Mouse (Mus musculus) small intestine, adult 2 months (tissue): ENCODE data around the gene Smn1. TPM values are rescaled to one million over a fixed set of nuclear protein-coding genes. Genes with fewer than 3 reads are reported as not detected.
"Not testable (repeated sequence)": the region's sequence is repeated elsewhere in the genome, so short reads cannot be mapped to it uniquely, and the experiment has no call there.

Source experiments
- H3K27ac ChIP-seq: fragments of 200-500 bp; 2 replicates; pipeline ENCODE4 v1.5.1; 2012; ENCODE audit warnings: low read depth, low read length, control low read depth, inconsistent platforms; ENCODE audit not compliant: insufficient read depth
- H3K27me3 ChIP-seq: fragments of 200-500 bp; 2 replicates; pipeline ENCODE4 v1.6.1; 2012; ENCODE audit warnings: mild to moderate bottlenecking, moderate library complexity, low read length, inconsistent platforms; ENCODE audit not compliant: control insufficient read depth, insufficient read depth
- H3K36me3 ChIP-seq: fragments of 200-500 bp; 2 replicates; pipeline ENCODE4 v1.6.1; 2012; ENCODE audit warnings: mild to moderate bottlenecking, low read length, control low read depth, inconsistent platforms; ENCODE audit not compliant: control insufficient read depth, insufficient read depth
- H3K4me1 ChIP-seq: fragments of 200-500 bp; 2 replicates; pipeline ENCODE4 v1.6.1; 2012; ENCODE audit warnings: low read length, inconsistent platforms, mixed read lengths; ENCODE audit not compliant: control insufficient read depth, insufficient read depth, insufficient read length
- H3K4me3 ChIP-seq: fragments of 200-500 bp; 2 replicates; pipeline ENCODE4 v1.5.1; 2012; ENCODE audit warnings: low read depth, mild to moderate bottlenecking, control low read depth, inconsistent platforms, low read length, moderate library complexity
- CTCF ChIP-seq: fragments of 200-500 bp; IDR thresholded peaks from 2 replicates; pipeline ENCODE4 v1.5.1; 2012; ENCODE audit warnings: low read depth, mild to moderate bottlenecking, control low read depth, inconsistent platforms, low read length, moderate library complexity, mixed read lengths; ENCODE audit not compliant: insufficient replicate concordance, insufficient read length; ENCODE audit errors: extremely low read depth
- POLR2A ChIP-seq: fragments of 200-500 bp; IDR thresholded peaks from 2 replicates; pipeline ENCODE4 v1.6.1; 2012; ENCODE audit warnings: low read depth, mild to moderate bottlenecking, control low read depth, inconsistent platforms, low read length, moderate library complexity
- WGBS: fragments of 180-500 bp; shearing (Covaris S2); methylation state at CpG from one replicate; pipeline ENCODE4 v1.1.7; 2018; 5-methylcytosine and 5-hydroxymethylcytosine counted together
- polyA plus RNA-seq: library from polyadenylated mRNA; depleted of rRNA; stranded (reverse); fragments of >200 nt; gene quantifications from 2 replicates; pipeline ENCODE4 v1.2.3, GENCODE M21; 2012

Gene Smn1
- polyA plus RNA-seq, 1 experiment: 8.2 TPM

DNA sequence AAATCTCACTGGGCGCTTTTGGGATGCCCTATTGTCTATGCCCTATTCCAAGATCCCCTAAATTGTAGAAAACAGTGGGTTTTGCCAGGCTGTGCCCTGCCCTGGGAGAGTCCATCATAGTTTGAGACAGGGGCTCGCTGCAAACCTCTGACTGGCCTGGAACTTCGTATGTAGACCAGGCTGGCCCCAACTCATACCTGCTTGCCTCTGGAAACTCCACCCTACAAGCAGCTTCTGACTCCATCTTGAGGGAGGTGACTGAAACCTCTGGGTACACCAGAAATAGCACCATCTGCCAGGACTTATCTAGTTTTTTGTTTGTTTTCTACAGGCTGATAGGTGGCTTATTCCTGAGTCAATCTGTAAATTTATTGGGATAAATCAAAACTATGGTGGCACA is 682 bp upstream of the Smn1 start:
- Histone ChIP-seq H3K27me3 (no peaks in the 10 kb centered on the region), H3K4me3 (no peak overlapping the region), H3K4me1 (peaks cover 4% of the 10 kb centered on the region; the same call in 1 of the 2 replicates), H3K27ac (no peak overlapping the region), H3K36me3 (peaks cover 19% of the 10 kb centered on the region)
- TF ChIP-seq CTCF (no peak), POLR2A (no peak)
- 84% methylated on average over 3 of the region's 3 CpGs for WGBS

DNA sequence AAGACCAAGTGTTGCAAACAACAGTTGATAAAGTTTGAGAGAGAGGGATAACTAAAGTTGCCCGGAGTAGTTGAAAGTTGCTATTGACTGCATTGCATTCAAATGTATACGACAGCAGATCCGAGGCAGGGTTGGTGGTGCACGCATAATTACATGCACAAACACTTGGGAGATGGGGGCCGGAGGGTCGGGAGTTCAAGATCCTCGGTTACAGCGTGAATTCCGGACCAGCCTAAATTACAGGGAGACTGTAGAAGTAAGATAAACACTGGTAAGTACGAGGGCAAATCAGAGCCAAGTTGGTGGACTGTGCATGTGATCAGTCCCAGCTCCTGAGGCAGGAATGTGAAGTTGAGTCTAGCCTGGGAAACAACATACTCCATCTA is 599 bp downstream of the Smn1 start:
- Histone ChIP-seq H3K4me1 (peaks cover 4% of the 10 kb centered on the region; the same call in 1 of the 2 replicates), H3K27ac (no peak overlapping the region), H3K27me3 (no peaks in the 10 kb centered on the region), H3K36me3 (peaks cover 22% of the 10 kb centered on the region), H3K4me3 (peak overlapping the region; percentile 95)
- no peak for TF ChIP-seq POLR2A
- no peak for TF ChIP-seq CTCF
- under 1% methylated on average over 10 of the region's 10 CpGs for WGBS

DNA sequence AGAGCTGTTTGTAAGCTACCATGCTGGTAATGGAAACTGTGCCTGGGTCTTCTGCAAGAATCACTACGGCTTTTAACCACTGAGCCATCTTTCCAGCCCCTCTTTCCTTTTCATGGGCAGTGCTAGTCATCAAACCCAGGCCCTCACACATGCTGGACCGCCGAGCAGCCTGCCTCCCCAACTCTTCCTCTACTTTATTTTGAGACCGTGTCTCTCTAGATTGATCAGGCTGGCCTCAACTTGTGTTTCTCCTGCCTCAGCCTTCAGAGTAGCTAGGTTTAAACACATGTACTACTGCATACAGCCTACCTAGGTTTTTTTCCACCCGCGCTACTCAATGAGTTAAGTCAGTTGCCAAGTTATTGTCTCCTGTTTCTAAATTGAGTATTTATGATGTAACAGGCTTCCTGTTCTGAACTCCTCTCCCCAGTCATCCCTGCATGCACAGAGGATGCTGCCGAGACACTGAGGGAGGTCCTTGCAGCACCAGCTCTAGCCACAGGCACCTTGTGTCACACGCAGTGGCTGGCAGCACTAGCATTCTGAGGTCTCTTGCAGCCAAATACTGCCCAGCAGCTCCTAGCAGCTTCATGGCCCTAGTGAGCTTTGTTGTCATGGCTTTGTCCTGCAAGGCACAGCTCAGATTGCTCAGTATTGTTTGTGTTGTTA is 17.1 kb downstream of the Smn1 start:
- Histone ChIP-seq H3K27me3 (no peaks in the 10 kb centered on the region), H3K27ac (no peak overlapping the region), H3K36me3 (peaks cover 43% of the 10 kb centered on the region), H3K4me3 (no peak overlapping the region), H3K4me1 (no peaks in the 10 kb centered on the region)
- WGBS: 84% methylated on average over 8 of the region's 8 CpGs
- no peak for TF ChIP-seq POLR2A

DNA sequence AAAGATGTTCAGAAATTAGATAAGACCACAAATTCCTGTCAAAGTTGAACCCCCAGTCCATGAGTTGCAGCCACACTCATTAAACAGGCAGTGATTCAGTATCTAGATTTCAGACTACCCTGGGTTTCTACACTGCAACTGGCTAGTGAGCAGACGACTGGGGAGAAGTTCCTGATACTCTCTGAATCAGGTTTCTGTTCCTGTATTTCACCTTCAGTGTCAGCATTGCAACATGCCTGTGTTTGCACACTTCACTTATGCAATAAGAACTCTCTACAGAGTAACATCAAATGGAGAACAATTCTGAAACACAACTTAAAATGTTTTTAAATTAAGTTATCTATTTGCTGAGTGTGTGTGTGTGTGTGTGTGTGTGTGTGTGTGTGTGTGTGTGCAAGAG is 28.0 kb downstream of the Smn1 start:
- TF ChIP-seq POLR2A (no peak), CTCF (no peak)
- Histone ChIP-seq H3K4me1 (no peaks in the 10 kb centered on the region), H3K27ac (no peak overlapping the region), H3K36me3 (peaks cover 40% of the 10 kb centered on the region), H3K27me3 (no peaks in the 10 kb centered on the region), H3K4me3 (no peak overlapping the region)
- WGBS: 62% methylated on average over 1 of the region's 1 CpGs

DNA sequence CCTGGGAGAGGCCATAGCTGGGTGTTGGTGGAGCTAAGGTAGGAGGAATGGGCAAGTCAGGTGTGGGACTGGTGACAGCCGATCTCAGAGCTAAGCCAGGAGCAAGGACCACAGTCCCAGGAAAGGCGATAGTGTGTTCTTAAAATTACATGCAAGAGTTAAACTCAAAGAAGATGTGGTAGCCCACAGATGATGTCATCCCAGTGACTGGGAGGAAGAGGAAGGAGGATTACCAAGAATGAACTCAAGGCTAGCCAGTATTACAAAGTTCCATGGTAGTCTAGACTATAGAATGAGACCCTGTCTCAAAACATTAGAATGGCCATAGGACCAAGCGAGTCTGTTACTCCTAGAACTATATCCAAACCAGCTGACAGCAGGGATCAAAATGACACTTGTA is 32.0 kb downstream of the Smn1 start:
- WGBS: 90% methylated on average over 3 of the region's 3 CpGs
- Histone ChIP-seq H3K27ac (no peak overlapping the region), H3K4me3 (no peak overlapping the region), H3K27me3 (no peaks in the 10 kb centered on the region), H3K36me3 (peaks cover 28% of the 10 kb centered on the region), H3K4me1 (no peaks in the 10 kb centered on the region)
- no peak for TF ChIP-seq CTCF
- TF ChIP-seq POLR2A: no peak

DNA sequence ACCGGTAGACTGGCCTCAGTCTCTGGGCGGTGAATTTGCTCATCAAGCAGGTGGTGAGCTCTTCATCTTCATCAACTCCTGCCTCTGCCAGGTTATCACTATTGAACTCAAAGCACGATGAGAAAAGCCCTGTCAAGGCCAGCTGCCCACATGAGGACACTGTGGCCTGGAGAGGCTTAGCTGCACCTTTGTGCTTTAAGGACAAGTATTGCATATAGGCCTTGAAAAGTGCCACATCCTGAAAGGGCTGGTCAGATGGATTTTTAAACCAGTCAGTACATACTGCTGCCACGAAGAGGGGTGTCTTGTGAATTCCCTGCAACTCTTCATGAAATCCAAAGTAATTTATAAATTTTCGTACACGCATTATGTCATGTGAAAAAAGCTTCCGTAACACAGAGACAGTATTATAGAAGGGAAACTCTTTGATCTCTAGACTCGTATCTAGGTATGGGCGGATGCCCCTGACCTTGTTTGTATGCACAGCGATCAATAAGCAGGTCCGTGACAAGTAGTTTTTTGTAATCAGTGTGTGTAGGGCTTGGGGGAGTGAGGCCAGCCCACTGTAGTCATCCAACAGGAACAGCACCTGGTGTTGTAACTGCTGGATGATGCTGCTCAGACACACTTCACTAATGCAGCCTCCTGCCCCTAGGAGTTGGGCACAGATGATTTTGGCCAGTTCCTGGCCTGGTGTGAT is 36.7 kb downstream of the Smn1 start:
- not testable (repeated sequence) for H3K27me3 ChIP-seq, H3K27ac ChIP-seq, H3K4me1 ChIP-seq, H3K4me3 ChIP-seq
- peaks cover 30% of the 10 kb centered on the region for H3K36me3 ChIP-seq
- 86% methylated on average over 11 of the region's 11 CpGs for WGBS

DNA sequence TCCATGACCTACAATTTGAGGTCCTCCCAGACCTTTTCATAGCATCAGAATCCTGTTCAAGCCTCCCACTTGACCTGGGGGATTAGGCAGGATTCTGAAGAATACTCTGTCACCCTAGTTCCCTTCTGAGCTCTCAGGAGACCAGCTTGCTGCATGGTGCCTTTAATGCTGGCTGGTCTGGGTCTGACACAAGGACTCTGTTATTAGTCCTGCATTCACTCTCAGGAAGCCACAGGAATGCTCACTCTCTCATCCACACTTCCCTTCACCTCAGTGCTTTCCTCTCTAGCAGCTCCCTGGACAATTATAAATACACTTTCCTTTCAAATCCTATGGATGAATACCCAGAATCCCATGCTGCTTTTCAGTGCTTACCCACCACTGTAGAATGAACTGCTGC is 37.8 kb downstream of the Smn1 start:
- H3K4me3 ChIP-seq, H3K4me1 ChIP-seq, H3K27ac ChIP-seq, H3K27me3 ChIP-seq: not testable (repeated sequence)
- H3K36me3 ChIP-seq: peaks cover 37% of the 10 kb centered on the region

DNA sequence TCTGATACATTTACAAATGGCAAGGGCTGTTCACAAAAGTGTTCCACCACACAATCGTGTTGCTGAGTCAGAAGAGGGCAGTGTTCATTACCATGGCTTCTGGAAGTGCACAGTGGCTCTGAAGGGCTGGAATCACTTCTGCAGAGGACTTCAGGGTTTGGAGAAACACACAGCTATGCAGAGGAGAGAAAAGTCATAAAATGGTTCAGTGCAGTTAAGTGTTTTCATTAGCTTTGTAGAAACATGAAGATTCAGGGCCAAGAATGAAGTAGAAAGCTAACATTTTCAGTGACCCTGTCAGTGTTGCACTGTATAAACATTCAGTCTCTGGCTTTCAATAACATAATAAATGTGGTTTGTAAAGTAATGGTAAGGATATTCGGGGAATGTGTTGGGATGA is 41.7 kb downstream of the Smn1 start:
- H3K27me3 ChIP-seq, H3K4me1 ChIP-seq: not testable (repeated sequence)

DNA sequence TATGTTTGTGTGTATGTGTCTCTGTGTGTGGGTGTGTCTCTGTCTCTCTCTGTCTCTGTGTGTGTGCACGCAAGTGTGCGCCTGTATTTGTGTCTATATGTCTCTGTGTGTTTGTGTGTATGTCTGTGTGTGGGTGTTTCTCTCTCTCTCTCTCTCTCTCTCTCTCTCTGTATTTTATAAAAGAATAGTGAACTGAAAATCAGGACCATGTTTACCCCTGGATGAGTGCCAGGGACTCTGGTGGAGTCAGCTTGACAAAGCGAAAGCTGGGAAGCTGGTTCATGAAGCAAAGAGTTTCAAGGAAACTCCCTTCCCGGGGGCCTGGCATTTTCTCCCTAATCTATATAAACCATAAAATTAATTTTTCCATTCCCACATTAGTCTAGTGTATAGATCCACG is 49.7 kb downstream of the Smn1 start:
- WGBS: 29% methylated on average over 4 of the region's 5 CpGs

More for the DNA sequence above, 41.7 kb downstream of the Smn1 start:
- 56% methylated on average over 2 of the region's 2 CpGs for WGBS
- H3K36me3 ChIP-seq: peaks cover 32% of the 10 kb centered on the region
- H3K27ac ChIP-seq, H3K4me3 ChIP-seq: not testable (repeated sequence)

DNA sequence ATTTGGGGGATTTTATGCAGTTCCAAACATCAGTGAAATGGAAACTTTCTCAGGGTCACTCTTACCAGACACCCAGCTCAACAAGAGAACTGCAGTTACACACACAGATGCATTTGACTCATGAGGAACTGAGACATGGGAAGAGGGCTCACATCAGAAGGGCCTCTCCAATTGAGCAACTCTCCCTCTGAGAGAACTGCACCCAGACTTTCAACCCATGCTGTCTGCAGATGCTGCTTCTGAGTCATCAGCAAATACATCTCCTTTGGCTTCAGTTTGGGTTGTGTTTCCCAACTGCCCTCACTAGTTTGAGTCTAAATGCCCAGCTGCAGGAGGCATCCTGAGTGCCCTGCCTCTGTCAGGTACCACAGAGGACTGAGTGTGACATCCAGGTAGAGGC is 58.5 kb downstream of the Smn1 start:
- H3K4me3 ChIP-seq, H3K4me1 ChIP-seq, H3K27ac ChIP-seq: not testable (repeated sequence)

More for the DNA sequence above, 49.7 kb downstream of the Smn1 start:
- H3K4me1 ChIP-seq, H3K36me3 ChIP-seq, H3K4me3 ChIP-seq, H3K27me3 ChIP-seq: not testable (repeated sequence)
- H3K27ac ChIP-seq: peak overlapping the region; percentile 26

More for the DNA sequence above, 58.5 kb downstream of the Smn1 start:
- not testable (repeated sequence) for H3K27me3 ChIP-seq
- H3K36me3 ChIP-seq: peaks cover 40% of the 10 kb centered on the region
